Mouse (Mus musculus) forebrain, embryonic 14.5 days (tissue): ENCODE results near the gene Plcb4. TPM values are rescaled to one million over a fixed set of nuclear protein-coding genes. Genes with fewer than 3 reads are reported as not detected.

Experiments used
- ATAC-seq: fragments of 200-750 bp; cut with Nextera tagmentation; 2 replicates; pipeline ENCODE4 v1.8.0; 2017; ENCODE audit warnings: mild to moderate bottlenecking, moderate library complexity
- DNase-seq: peaks from one replicate; pipeline ENCODE4 v3.0.0-alpha.2; 2015; ENCODE audit warnings: low spot score
- H3K27ac ChIP-seq: fragments of 300-500 bp; sonication (generic); 2 replicates; pipeline ENCODE4 v1.5.1; 2014; ENCODE audit warnings: low read depth, mild to moderate bottlenecking, control low read depth, low read length, moderate library complexity
- H3K27me3 ChIP-seq: fragments of 300-500 bp; sonication (generic); replicated peaks from 2 replicates; pipeline ENCODE4 v1.6.1; 2014; ENCODE audit warnings: low read length, control low read depth, mixed read lengths; ENCODE audit not compliant: control insufficient read depth, insufficient read depth
- H3K36me3 ChIP-seq: fragments of 300-500 bp; sonication (generic); 2 replicates; pipeline ENCODE4 v1.6.1; 2014; ENCODE audit warnings: low read length, control low read depth; ENCODE audit not compliant: control insufficient read depth, insufficient read depth
- H3K4me1 ChIP-seq: fragments of 300-500 bp; sonication (generic); 2 replicates; pipeline ENCODE4 v1.6.1; 2014; ENCODE audit warnings: antibody characterized with exemption, low read length, control low read depth; ENCODE audit not compliant: control insufficient read depth, insufficient read depth
- H3K4me2 ChIP-seq: fragments of 300-500 bp; sonication (generic); 2 replicates; pipeline ENCODE4 v1.6.1; 2014; ENCODE audit warnings: mild to moderate bottlenecking, control low read depth, low read length
- H3K4me3 ChIP-seq: fragments of 300-500 bp; sonication (generic); 2 replicates; pipeline ENCODE4 v1.5.1; 2014; ENCODE audit warnings: low read depth, low read length, control low read depth
- H3K9ac ChIP-seq: fragments of 300-500 bp; sonication (generic); 2 replicates; pipeline ENCODE4 v1.6.1; 2014; ENCODE audit warnings: mild to moderate bottlenecking, low read length, control low read depth, moderate library complexity
- H3K9me3 ChIP-seq: fragments of 300-500 bp; sonication (generic); replicated peaks from 2 replicates; pipeline ENCODE4 v1.6.1; 2016; ENCODE audit warnings: low read length, control low read depth, mixed read lengths; ENCODE audit not compliant: control insufficient read depth
- WGBS: fragments of 180-500 bp; shearing (Covaris S2); extraction: QIAGEN DNeasy Blood & Tissue Kit; methylation state at CpG from one replicate; pipeline ENCODE4 v1.1.7; 2014; 5-methylcytosine and 5-hydroxymethylcytosine counted together
- polyA plus RNA-seq: library from polyadenylated mRNA; unstranded; fragments of >200 nt; fragmentation: Nextera tagmentation; extraction: Ambion mirVana; gene quantifications from 2 replicates; pipeline ENCODE4 v1.2.1, GENCODE M21; 2014

Gene Plcb4
- polyA plus RNA-seq, 1 experiment from 2014 or later, result 7.1 TPM

DNA sequence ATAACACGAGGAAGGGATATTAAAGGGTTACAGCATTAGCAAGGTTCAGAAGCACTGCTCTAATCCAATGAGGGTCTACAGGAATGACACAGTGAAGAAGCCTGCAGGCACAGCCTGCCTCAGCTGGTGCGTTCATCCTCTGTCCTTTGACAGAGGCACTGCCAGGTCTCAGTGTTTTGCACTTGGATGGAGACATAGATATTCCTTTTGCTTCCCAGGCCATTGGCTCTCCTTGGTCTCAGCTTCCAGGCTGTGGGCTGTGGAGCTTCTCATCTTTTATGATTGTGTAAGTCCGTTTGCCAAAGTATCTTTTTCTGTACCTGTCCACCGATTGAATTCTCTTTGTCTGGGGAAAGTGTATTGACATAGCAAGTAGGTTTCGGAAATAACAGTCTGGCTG lies 177.1 kb downstream of the Plcb4 start:
- no peak overlapping the region for H3K4me2 ChIP-seq
- no peaks in the 10 kb centered on the region for H3K27me3 ChIP-seq
- no peak overlapping the region for H3K9ac ChIP-seq
- H3K36me3 ChIP-seq, result no peaks in the 10 kb centered on the region
- WGBS, result 83% methylated on average over 5 of the region's 5 CpGs
- ATAC-seq (no peak), DNase-seq (no peak)
- no peak overlapping the region for H3K4me3 ChIP-seq
- no peak overlapping the region for H3K27ac ChIP-seq
- no peaks in the 10 kb centered on the region for H3K4me1 ChIP-seq
- no peaks in the 10 kb centered on the region for H3K9me3 ChIP-seq

DNA sequence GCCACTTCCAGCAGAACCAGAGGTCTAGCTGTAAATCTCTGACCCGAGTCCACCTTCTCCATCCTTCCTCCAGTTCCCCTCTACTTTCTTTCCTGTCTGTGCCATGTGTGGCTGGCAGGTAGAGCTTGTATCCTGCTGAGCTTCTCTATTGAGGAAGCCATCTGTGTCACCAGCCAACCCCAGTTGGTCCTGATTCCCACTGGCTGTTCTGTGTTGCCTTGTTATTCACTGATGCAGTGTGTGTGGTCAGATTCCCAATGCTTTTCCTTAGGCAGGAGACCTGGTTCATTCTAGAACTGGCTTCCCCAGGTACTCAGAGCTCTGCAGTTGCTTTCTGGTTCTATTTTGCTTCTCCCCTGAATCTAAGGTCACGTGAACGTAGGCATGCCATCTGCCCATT lies 177.6 kb downstream of the Plcb4 start:
- no peak overlapping the region for H3K4me2 ChIP-seq
- no peaks in the 10 kb centered on the region for H3K27me3 ChIP-seq
- no peak overlapping the region for H3K9ac ChIP-seq
- H3K9me3 ChIP-seq, result no peaks in the 10 kb centered on the region
- H3K27ac ChIP-seq, result no peak overlapping the region
- no peak for DNase-seq
- no peaks in the 10 kb centered on the region for H3K36me3 ChIP-seq
- no peak overlapping the region for H3K4me3 ChIP-seq
- WGBS, result 77% methylated on average over 3 of the region's 3 CpGs
- H3K4me1 ChIP-seq, result no peaks in the 10 kb centered on the region
- no peak for ATAC-seq

DNA sequence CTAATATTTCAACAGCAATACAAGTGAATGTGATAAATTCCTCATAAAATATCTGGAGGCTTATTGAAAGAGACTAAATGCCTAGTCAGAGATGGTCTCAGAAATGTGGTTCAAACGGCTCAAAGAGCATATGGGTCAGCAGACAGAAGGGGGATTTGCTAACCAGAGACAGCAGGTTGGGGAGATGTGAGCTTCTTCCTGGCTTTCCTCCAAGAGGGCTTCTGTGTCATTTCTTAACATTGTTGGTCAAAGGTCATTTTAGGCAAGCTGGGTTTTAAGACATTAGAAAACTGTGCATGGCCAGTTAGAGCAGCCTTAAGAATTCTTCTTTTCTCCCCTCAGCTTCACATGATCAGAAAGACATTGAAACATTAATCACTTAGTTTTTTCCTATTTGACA lies 178.9 kb downstream of the Plcb4 start:
- Histone ChIP-seq H3K4me1 (no peaks in the 10 kb centered on the region), H3K27me3 (no peaks in the 10 kb centered on the region), H3K9ac (no peak overlapping the region), H3K9me3 (no peaks in the 10 kb centered on the region), H3K27ac (no peak overlapping the region), H3K36me3 (no peaks in the 10 kb centered on the region), H3K4me2 (no peak overlapping the region), H3K4me3 (no peak overlapping the region)
- WGBS, result 81% methylated on average over 1 of the region's 1 CpGs
- DNase-seq (no peak), ATAC-seq (no peak)

DNA sequence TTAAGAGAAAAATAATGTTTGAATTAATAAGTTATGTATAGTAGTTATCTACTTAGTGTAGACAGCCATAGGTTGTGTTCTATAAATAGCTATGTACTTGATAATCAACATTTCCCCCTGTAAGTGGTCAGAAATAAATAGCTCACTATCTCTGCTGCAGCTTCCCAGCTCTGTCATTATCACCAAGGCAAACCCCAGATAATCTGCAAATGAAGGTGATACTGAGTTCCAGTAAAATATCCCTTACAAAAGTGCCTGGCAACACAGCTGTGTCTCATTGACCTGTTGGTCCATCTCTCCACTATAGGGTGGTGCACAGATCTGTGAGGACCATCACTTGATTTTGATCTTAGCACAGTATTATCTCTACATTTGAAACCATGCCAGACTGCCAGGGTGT lies 179.3 kb downstream of the Plcb4 start:
- Histone ChIP-seq H3K9ac (no peak overlapping the region), H3K36me3 (no peaks in the 10 kb centered on the region), H3K9me3 (no peaks in the 10 kb centered on the region), H3K27me3 (no peaks in the 10 kb centered on the region), H3K27ac (no peak overlapping the region), H3K4me1 (no peaks in the 10 kb centered on the region), H3K4me2 (no peak overlapping the region), H3K4me3 (no peak overlapping the region)
- ATAC-seq (no peak), DNase-seq (no peak)

DNA sequence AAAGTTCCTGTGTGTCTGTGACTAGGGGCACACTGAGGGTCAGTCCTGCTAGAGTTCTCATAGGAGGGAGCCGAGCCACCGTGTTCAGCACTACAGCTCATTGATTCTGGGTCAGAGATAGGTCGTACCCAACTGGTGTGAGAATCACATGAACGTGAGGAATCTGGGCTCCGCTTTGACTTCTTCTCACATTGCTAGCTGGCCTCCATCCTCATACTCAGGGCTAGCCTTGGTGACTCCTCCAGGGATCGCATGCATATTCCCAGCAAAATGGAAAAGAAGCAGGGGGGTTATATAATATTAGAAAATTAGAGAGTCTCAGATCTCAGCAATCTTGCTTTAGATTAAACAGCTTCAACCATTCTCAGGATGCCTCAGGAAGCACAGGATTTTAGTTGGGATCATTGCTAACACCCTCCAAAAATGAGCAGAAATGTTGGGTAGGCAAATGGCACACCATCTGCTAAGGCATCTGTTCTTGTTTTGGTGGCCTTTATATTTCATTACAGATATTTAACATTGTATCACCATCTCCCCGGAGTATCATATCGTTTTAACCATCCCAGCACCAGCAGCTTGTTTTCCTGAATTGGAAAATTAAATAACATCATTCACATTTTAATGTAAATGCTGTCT lies 180.0 kb downstream of the Plcb4 start:
- DNase-seq (peak; percentile 70), ATAC-seq (no peak)
- WGBS, result 78% methylated on average over 8 of the region's 8 CpGs
- H3K4me3 ChIP-seq, result no peak overlapping the region
- no peak overlapping the region for H3K4me2 ChIP-seq
- H3K27me3 ChIP-seq, result no peaks in the 10 kb centered on the region
- H3K27ac ChIP-seq, result no peak overlapping the region
- no peak overlapping the region for H3K9ac ChIP-seq
- H3K4me1 ChIP-seq, result no peaks in the 10 kb centered on the region
- no peaks in the 10 kb centered on the region for H3K9me3 ChIP-seq
- H3K36me3 ChIP-seq, result no peaks in the 10 kb centered on the region

DNA sequence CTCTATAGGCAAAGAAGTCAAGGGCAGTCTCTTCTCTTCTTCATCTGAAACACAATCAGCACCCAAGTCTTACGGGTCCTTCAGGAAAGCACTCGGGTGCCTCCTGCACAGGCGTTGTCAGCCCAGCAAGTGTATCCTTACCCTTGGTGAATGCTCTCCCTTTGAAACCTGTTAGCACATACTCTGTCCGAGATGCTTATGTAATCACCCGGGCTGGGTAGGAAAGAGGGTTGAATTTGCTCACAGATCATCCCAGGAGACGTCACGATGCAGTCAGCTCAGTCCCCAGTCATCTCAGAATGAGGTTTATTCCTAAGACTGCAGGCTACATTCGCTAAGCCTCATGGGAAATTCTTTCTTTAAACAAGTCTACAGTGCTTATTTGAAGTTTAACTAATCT lies 184.9 kb downstream of the Plcb4 start:
- no peak overlapping the region for H3K9ac ChIP-seq
- DNase-seq, result no peak
- no peaks in the 10 kb centered on the region for H3K9me3 ChIP-seq
- no peak for ATAC-seq
- no peaks in the 10 kb centered on the region for H3K4me1 ChIP-seq
- 92% methylated on average over 8 of the region's 8 CpGs for WGBS
- no peaks in the 10 kb centered on the region for H3K27me3 ChIP-seq
- no peak overlapping the region for H3K4me2 ChIP-seq
- no peak overlapping the region for H3K4me3 ChIP-seq
- no peaks in the 10 kb centered on the region for H3K36me3 ChIP-seq
- no peak overlapping the region for H3K27ac ChIP-seq

DNA sequence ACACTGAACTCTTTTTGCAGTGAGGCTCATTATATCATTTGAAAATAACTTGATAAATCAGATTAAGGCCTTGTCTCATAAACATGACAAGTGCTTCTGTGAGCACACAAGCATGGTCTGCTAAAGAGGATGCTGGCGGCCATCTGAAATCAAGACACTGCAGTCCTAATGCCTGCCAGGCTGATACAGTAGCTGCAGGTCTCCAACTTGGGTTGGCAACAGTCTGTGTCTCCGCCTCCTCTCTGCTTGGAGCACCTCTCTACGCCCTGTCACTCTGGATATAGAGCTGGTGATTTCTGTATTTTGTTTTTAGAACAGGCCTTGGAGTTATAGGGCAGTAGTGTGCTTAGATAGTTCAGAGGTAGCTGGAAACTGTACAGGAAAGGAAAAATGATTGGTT lies 188.1 kb downstream of the Plcb4 start:
- ATAC-seq (no peak), DNase-seq (no peak)
- no peaks in the 10 kb centered on the region for H3K9me3 ChIP-seq
- no peaks in the 10 kb centered on the region for H3K4me1 ChIP-seq
- no peak overlapping the region for H3K9ac ChIP-seq
- H3K27ac ChIP-seq, result no peak overlapping the region
- no peak overlapping the region for H3K4me3 ChIP-seq
- no peaks in the 10 kb centered on the region for H3K27me3 ChIP-seq
- 92% methylated on average over 3 of the region's 3 CpGs for WGBS
- no peaks in the 10 kb centered on the region for H3K36me3 ChIP-seq
- H3K4me2 ChIP-seq, result no peak overlapping the region

DNA sequence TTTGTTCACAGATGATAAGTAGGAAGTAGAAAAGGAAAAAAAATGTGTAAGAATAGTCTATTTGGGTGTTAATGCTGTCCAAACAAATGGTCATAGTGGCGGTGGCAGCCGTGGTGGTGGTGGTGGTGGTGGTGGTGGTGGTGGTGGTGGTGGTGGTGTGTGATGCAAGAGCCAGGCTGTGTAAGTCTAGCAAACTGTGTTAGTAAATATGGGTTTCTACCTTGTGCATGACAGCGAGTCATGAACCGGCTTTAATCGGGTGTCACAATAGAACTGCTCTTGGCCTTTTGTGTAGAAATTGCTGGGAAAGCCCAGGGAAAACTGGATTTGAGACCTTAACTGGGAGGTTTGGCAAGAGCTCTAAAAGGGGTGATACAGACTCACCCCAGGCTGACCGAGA lies 188.9 kb downstream of the Plcb4 start:
- no peaks in the 10 kb centered on the region for H3K4me1 ChIP-seq
- 87% methylated on average over 6 of the region's 6 CpGs for WGBS
- no peak for ATAC-seq

DNA sequence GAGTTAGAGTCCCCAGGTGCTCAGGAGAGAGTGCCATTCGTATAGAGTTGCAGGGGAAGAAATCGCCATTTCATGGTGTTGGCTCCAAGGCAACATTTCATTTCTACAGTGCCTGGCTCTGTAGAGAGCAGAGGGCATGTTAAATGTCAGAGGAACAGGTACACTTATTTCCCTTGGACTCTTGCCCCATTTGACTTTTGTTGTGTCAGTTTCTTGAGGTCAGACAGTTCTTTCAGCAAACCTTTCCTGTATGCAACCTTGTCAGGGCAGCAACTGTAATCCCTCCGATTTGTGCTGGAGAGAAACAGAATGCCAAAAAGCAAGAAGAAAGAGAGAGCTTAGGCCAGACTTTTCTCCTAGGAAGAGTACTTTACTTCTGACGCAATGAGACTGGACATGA lies 189.4 kb downstream of the Plcb4 start:
- Histone ChIP-seq H3K27ac (no peak overlapping the region), H3K4me3 (no peak overlapping the region), H3K27me3 (no peaks in the 10 kb centered on the region), H3K4me2 (no peak overlapping the region), H3K9ac (no peak overlapping the region), H3K9me3 (no peaks in the 10 kb centered on the region), H3K4me1 (no peaks in the 10 kb centered on the region), H3K36me3 (no peaks in the 10 kb centered on the region)
- WGBS, result 88% methylated on average over 4 of the region's 4 CpGs
- no peak for ATAC-seq
- DNase-seq, result no peak

More for the DNA sequence above, 188.9 kb downstream of the Plcb4 start:
- Histone ChIP-seq H3K9me3 (no peaks in the 10 kb centered on the region), H3K4me2 (no peak overlapping the region), H3K27me3 (no peaks in the 10 kb centered on the region), H3K4me3 (no peak overlapping the region), H3K27ac (no peak overlapping the region), H3K9ac (no peak overlapping the region), H3K36me3 (no peaks in the 10 kb centered on the region)
- no peak for DNase-seq
